Mouse (Mus musculus): ENCODE measurements around the gene Numa1. TPM values are rescaled to one million over a fixed set of nuclear protein-coding genes. Genes with fewer than 3 reads are reported as not detected.
A peak's percentile ranks its signal among the peaks of the same experiment; 100 is the strongest.

Numa1 gene
- polyA plus RNA-seq (2016; fragmentation: Nextera tagmentation; extraction: Ambion mirVana), result 115 and 119 TPM in 2 replicates

GRCm38 (mm10) chr7:101933751-101934240 is at the start of gene Numa1, which contains the start of gene Lrrc51:
TSS of gene Numa1 (plus strand) at chr7:101934111.
TSS of gene Lrrc51 (minus strand) at chr7:101933895.
- H3K4me1 ChIP-seq, result peaks cover 6% of the 10 kb centered on the region

GRCm38 (mm10) chr7:101884160-101884559 is 49.8 kb upstream of the Numa1 start:
- Histone ChIP-seq H3K27me3 (no peaks in the 10 kb centered on the region), H3K4me2 (replicated peaks) (no peak overlapping the region), H3K9ac (no peak overlapping the region), H3K36me3 (no peaks in the 10 kb centered on the region), H3K4me1 (no peaks in the 10 kb centered on the region), H3K4me3 (no peak overlapping the region), H3K27ac (no peak overlapping the region), H3K9me3 (no peaks in the 10 kb centered on the region)
- 95% methylated on average over 4 of the region's 4 CpGs for WGBS
- ATAC-seq (ENCODE audit: insufficient number of reproducible peaks, insufficient read depth, low FRiP score, low TSS enrichment), result no peak

More at GRCm38 (mm10) chr7:101933751-101934240, at the start of gene Numa1, which contains the start of gene Lrrc51:
- WGBS, result 1% methylated on average over 40 of the region's 40 CpGs
- Histone ChIP-seq H3K9ac (peak within 1 kb of the TSS; percentile 68), H3K4me2 (replicated peaks) (peak within 1 kb of the TSS; percentile 66), H3K27ac (peak within 1 kb of the TSS; percentile 81), H3K27me3 (no peaks in the 10 kb centered on the region), H3K4me3 (peak within 1 kb of the TSS; percentile 77), H3K36me3 (0 out of 2 replicates have a peak, but pooled peaks cover 8% of the 10 kb centered on the region), H3K9me3 (no peaks in the 10 kb centered on the region)
- ATAC-seq (ENCODE audit: insufficient number of reproducible peaks, insufficient read depth, low FRiP score, low TSS enrichment), result peak; percentile 97

- WGBS, result 89% methylated on average over 6 of the region's 6 CpGs
- ATAC-seq (ENCODE audit: insufficient number of reproducible peaks, insufficient read depth, low FRiP score, low TSS enrichment), result no peak
- Histone ChIP-seq H3K9me3 (no peaks in the 10 kb centered on the region), H3K4me1 (no peaks in the 10 kb centered on the region), H3K9ac (no peak overlapping the region), H3K27ac (no peak overlapping the region), H3K4me3 (no peak overlapping the region), H3K4me2 (replicated peaks) (no peak overlapping the region), H3K36me3 (no peaks in the 10 kb centered on the region), H3K27me3 (no peaks in the 10 kb centered on the region)
Measured at GRCm38 (mm10) chr7:101886274-101886673, 47.6 kb upstream of the Numa1 start.

GRCm38 (mm10) chr7:101888460-101888859 is 45.5 kb upstream of the Numa1 start:
- 76% methylated on average over 4 of the region's 4 CpGs for WGBS
- no peak for ATAC-seq (ENCODE audit: insufficient number of reproducible peaks, insufficient read depth, low FRiP score, low TSS enrichment)
- H3K4me2 ChIP-seq (replicated peaks), result no peak overlapping the region
- no peaks in the 10 kb centered on the region for H3K9me3 ChIP-seq
- H3K9ac ChIP-seq, result no peak overlapping the region
- no peak overlapping the region for H3K27ac ChIP-seq
- H3K4me3 ChIP-seq, result no peak overlapping the region
- no peaks in the 10 kb centered on the region for H3K4me1 ChIP-seq
- no peaks in the 10 kb centered on the region for H3K27me3 ChIP-seq
- H3K36me3 ChIP-seq, result no peaks in the 10 kb centered on the region

- 0 out of 2 replicates have a peak, but pooled peaks cover 5% of the 10 kb centered on the region for H3K4me1 ChIP-seq
- H3K9ac ChIP-seq, result peak overlapping the region; percentile 47; the same call in 1 of the 2 replicates
- no peaks in the 10 kb centered on the region for H3K36me3 ChIP-seq
- no peaks in the 10 kb centered on the region for H3K27me3 ChIP-seq
- WGBS, result 36% methylated on average over 9 of the region's 9 CpGs
- peak overlapping the region; percentile 43 for H3K4me3 ChIP-seq
- no peaks in the 10 kb centered on the region for H3K9me3 ChIP-seq
- peak overlapping the region; percentile 67 for H3K27ac ChIP-seq
- H3K4me2 ChIP-seq (replicated peaks), result peak overlapping the region; percentile 39
- no peak for ATAC-seq (ENCODE audit: insufficient number of reproducible peaks, insufficient read depth, low FRiP score, low TSS enrichment)
Measured at GRCm38 (mm10) chr7:101895695-101896094, 38.2 kb upstream of the Numa1 start.

- H3K4me2 ChIP-seq (replicated peaks), result peak overlapping the region; percentile 49
- under 1% methylated on average over 57 of the region's 57 CpGs for WGBS
- H3K36me3 ChIP-seq, result no peaks in the 10 kb centered on the region
- peak overlapping the region; percentile 56 for H3K9ac ChIP-seq
- peak overlapping the region; percentile 84 for H3K27ac ChIP-seq
- H3K4me3 ChIP-seq, result peak overlapping the region; percentile 43
- no peaks in the 10 kb centered on the region for H3K27me3 ChIP-seq
- no peaks in the 10 kb centered on the region for H3K9me3 ChIP-seq
- H3K4me1 ChIP-seq, result 0 out of 2 replicates have a peak, but pooled peaks cover 5% of the 10 kb centered on the region
- ATAC-seq (ENCODE audit: insufficient number of reproducible peaks, insufficient read depth, low FRiP score, low TSS enrichment), result peak; percentile 98
Measured at GRCm38 (mm10) chr7:101896104-101897066, 37.5 kb upstream of the Numa1 start.

- Histone ChIP-seq H3K4me1 (0 out of 2 replicates have a peak, but pooled peaks cover 5% of the 10 kb centered on the region), H3K9ac (no peak overlapping the region), H3K27ac (no peak overlapping the region), H3K9me3 (no peaks in the 10 kb centered on the region), H3K4me2 (replicated peaks) (no peak overlapping the region), H3K27me3 (no peaks in the 10 kb centered on the region), H3K36me3 (no peaks in the 10 kb centered on the region), H3K4me3 (no peak overlapping the region)
- no peak for ATAC-seq (ENCODE audit: insufficient number of reproducible peaks, insufficient read depth, low FRiP score, low TSS enrichment)
- 87% methylated on average over 16 of the region's 16 CpGs for WGBS
Measured at GRCm38 (mm10) chr7:101900331-101901097, 33.4 kb upstream of the Numa1 start.

GRCm38 (mm10) chr7:101901969-101902368 is 31.9 kb upstream of the Numa1 start:
- Histone ChIP-seq H3K27me3 (no peaks in the 10 kb centered on the region), H3K4me1 (peaks cover 10% of the 10 kb centered on the region), H3K4me3 (no peak overlapping the region), H3K9ac (no peak overlapping the region), H3K27ac (no peak overlapping the region), H3K4me2 (replicated peaks) (no peak overlapping the region), H3K9me3 (no peaks in the 10 kb centered on the region), H3K36me3 (no peaks in the 10 kb centered on the region)
- WGBS, result 93% methylated on average over 10 of the region's 10 CpGs
- ATAC-seq (ENCODE audit: insufficient number of reproducible peaks, insufficient read depth, low FRiP score, low TSS enrichment), result no peak

GRCm38 (mm10) chr7:101902846-101903245 is 31.1 kb upstream of the Numa1 start:
- H3K9me3 ChIP-seq, result no peaks in the 10 kb centered on the region
- no peak overlapping the region for H3K4me2 ChIP-seq (replicated peaks)
- no peak for ATAC-seq (ENCODE audit: insufficient number of reproducible peaks, insufficient read depth, low FRiP score, low TSS enrichment)
- H3K27me3 ChIP-seq, result no peaks in the 10 kb centered on the region
- H3K36me3 ChIP-seq, result no peaks in the 10 kb centered on the region
- no peak overlapping the region for H3K27ac ChIP-seq
- no peak overlapping the region for H3K4me3 ChIP-seq
- peaks cover 7% of the 10 kb centered on the region for H3K4me1 ChIP-seq
- H3K9ac ChIP-seq, result no peak overlapping the region

GRCm38 (mm10) chr7:101905561-101906286 is 28.2 kb upstream of the Numa1 start, which contains the start of gene Lamtor1:
TSS of gene Lamtor1 (plus strand) at chr7:101905904.
- under 1% methylated on average over 61 of the region's 61 CpGs for WGBS

GRCm38 (mm10) chr7:101906287-101906681 is 27.6 kb upstream of the Numa1 start, which contains the start of gene Tomt:
TSS of gene Tomt (minus strand) at chr7:101906359.
- Histone ChIP-seq H3K36me3 (peaks cover 18% of the 10 kb centered on the region), H3K9ac (peak within 1 kb of the TSS; percentile 89), H3K9me3 (no peaks in the 10 kb centered on the region), H3K4me1 (peaks cover 12% of the 10 kb centered on the region), H3K27ac (peak within 1 kb of the TSS; percentile 96), H3K4me2 (replicated peaks) (peak within 1 kb of the TSS; percentile 66), H3K4me3 (peak within 1 kb of the TSS; percentile 76), H3K27me3 (no peaks in the 10 kb centered on the region)
- no peak for ATAC-seq (ENCODE audit: insufficient number of reproducible peaks, insufficient read depth, low FRiP score, low TSS enrichment)
- 20% methylated on average over 11 of the region's 11 CpGs for WGBS

More at GRCm38 (mm10) chr7:101905561-101906286, 28.2 kb upstream of the Numa1 start, which contains the start of gene Lamtor1:
- H3K4me1 ChIP-seq, result peaks cover 12% of the 10 kb centered on the region
- peak within 1 kb of the TSS; percentile 96 for H3K27ac ChIP-seq
- H3K9me3 ChIP-seq, result no peaks in the 10 kb centered on the region
- peak within 1 kb of the TSS; percentile 89 for H3K9ac ChIP-seq
- H3K4me2 ChIP-seq (replicated peaks), result peak within 1 kb of the TSS; percentile 66
- ATAC-seq (ENCODE audit: insufficient number of reproducible peaks, insufficient read depth, low FRiP score, low TSS enrichment), result peak; percentile 96
- H3K4me3 ChIP-seq, result peak within 1 kb of the TSS; percentile 76
- no peaks in the 10 kb centered on the region for H3K27me3 ChIP-seq
- peaks cover 12% of the 10 kb centered on the region for H3K36me3 ChIP-seq
